Mouse (Mus musculus) neural tube, embryonic 11.5 days (tissue): ENCODE data around the gene Nrp1. TPM values are rescaled to one million over a fixed set of nuclear protein-coding genes. Genes with fewer than 3 reads are reported as not detected.

Source experiments
- ATAC-seq: fragments of 200-750 bp; cut with Nextera tagmentation; 2 replicates; pipeline ENCODE4 v1.8.0; 2017; ENCODE audit warnings: moderate number of reproducible peaks, mild to moderate bottlenecking, moderate TSS enrichment, moderate library complexity; ENCODE audit not compliant: insufficient read depth, low FRiP score, low TSS enrichment
- DNase-seq: peaks from one replicate; pipeline ENCODE4 v3.0.0-alpha.2; 2015; ENCODE audit warnings: low spot score
- H3K27ac ChIP-seq: fragments of 300-500 bp; sonication (generic); 2 replicates; pipeline ENCODE4 v1.5.1; 2014; ENCODE audit warnings: low read depth, mild to moderate bottlenecking, low read length
- H3K27me3 ChIP-seq: fragments of 300-500 bp; sonication (generic); 2 replicates; pipeline ENCODE4 v1.6.1; 2014; ENCODE audit warnings: mild to moderate bottlenecking, low read length, mixed read lengths; ENCODE audit not compliant: control insufficient read depth, insufficient read depth
- H3K36me3 ChIP-seq: fragments of 300-500 bp; sonication (generic); 2 replicates; pipeline ENCODE4 v1.6.1; 2014; ENCODE audit warnings: mild to moderate bottlenecking, low read length, moderate library complexity, mixed read lengths; ENCODE audit not compliant: control insufficient read depth, insufficient read depth
- H3K4me1 ChIP-seq: fragments of 300-500 bp; sonication (generic); 2 replicates; pipeline ENCODE4 v1.6.1; 2014; ENCODE audit warnings: low read length, mixed read lengths; ENCODE audit not compliant: control insufficient read depth, insufficient read depth
- H3K4me2 ChIP-seq: fragments of 300-500 bp; sonication (generic); 2 replicates; pipeline ENCODE4 v1.6.1; 2014; ENCODE audit warnings: low read depth, mild to moderate bottlenecking, moderate library complexity
- H3K4me3 ChIP-seq: fragments of 300-500 bp; sonication (generic); 2 replicates; pipeline ENCODE4 v1.5.1; 2014; ENCODE audit warnings: low read depth, low read length
- H3K9ac ChIP-seq: fragments of 300-500 bp; sonication (generic); 2 replicates; pipeline ENCODE4 v1.6.1; 2014; ENCODE audit warnings: mild to moderate bottlenecking, low read length
- H3K9me3 ChIP-seq: fragments of 300-500 bp; sonication (generic); 2 replicates; pipeline ENCODE4 v1.6.1; 2016; ENCODE audit warnings: low read length; ENCODE audit not compliant: control insufficient read depth
- WGBS: fragments of 180-500 bp; shearing (Covaris S2); extraction: QIAGEN DNeasy Blood & Tissue Kit; methylation state at CpG from one replicate; pipeline ENCODE4 v1.1.7; 2014; 5-methylcytosine and 5-hydroxymethylcytosine counted together
- polyA plus RNA-seq: library from polyadenylated mRNA; unstranded; fragments of >200 nt; fragmentation: Nextera tagmentation; extraction: Ambion mirVana; gene quantifications from 2 replicates; pipeline ENCODE4 v1.2.1, GENCODE M21; 2014

Nrp1 gene
- polyA plus RNA-seq, 1 experiment from 2014 or later = 84.3 TPM

DNA sequence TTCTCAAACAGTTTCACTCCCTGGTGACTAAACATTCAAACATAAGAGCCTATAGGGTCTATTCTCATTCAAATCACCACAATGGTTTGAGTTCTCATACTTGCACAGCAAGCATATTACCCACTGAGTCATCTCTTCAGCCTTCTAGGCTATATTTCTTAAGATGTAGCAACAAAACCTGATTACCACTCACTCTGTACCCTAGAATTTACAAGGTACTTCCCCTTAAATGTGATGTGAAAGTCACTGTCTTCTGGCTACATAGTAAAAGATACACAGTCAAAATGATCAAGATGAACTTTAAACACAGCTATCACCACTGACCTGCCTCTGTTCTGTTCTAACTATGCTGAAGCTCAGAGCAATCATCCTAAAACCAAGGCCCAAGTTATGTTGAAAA lies 7.2 kb upstream of the Nrp1 start:
- ATAC-seq (no peak), DNase-seq (no peak)
- no peaks in the 10 kb centered on the region for H3K4me1 ChIP-seq
- H3K36me3 ChIP-seq = no peaks in the 10 kb centered on the region
- no peaks in the 10 kb centered on the region for H3K27me3 ChIP-seq
- H3K9me3 ChIP-seq = no peaks in the 10 kb centered on the region
- H3K4me2 ChIP-seq = no peak overlapping the region
- H3K27ac ChIP-seq = no peak overlapping the region
- no peak overlapping the region for H3K4me3 ChIP-seq
- H3K9ac ChIP-seq = no peak overlapping the region

- ATAC-seq (no peak), DNase-seq (no peak)
- no peaks in the 10 kb centered on the region for H3K9me3 ChIP-seq
- peaks cover 4% of the 10 kb centered on the region; the same call in 1 of the 2 replicates for H3K4me1 ChIP-seq
- no peak overlapping the region for H3K4me3 ChIP-seq
- H3K36me3 ChIP-seq = no peaks in the 10 kb centered on the region
- WGBS = 86% methylated on average over 2 of the region's 2 CpGs
- no peak overlapping the region for H3K4me2 ChIP-seq
- no peak overlapping the region for H3K9ac ChIP-seq
- H3K27ac ChIP-seq = no peak overlapping the region
- no peaks in the 10 kb centered on the region for H3K27me3 ChIP-seq
These were observed 5.6 kb upstream of the Nrp1 start for GRCm38 (mm10) chr8:128352821-128353220.

- WGBS = 14% methylated on average over 1 of the region's 1 CpGs
- Histone ChIP-seq H3K36me3 (no peaks in the 10 kb centered on the region), H3K4me3 (no peak overlapping the region), H3K27ac (no peak overlapping the region), H3K9me3 (no peaks in the 10 kb centered on the region), H3K27me3 (no peaks in the 10 kb centered on the region), H3K9ac (no peak overlapping the region), H3K4me2 (no peak overlapping the region), H3K4me1 (peaks cover 9% of the 10 kb centered on the region; the same call in 1 of the 2 replicates)
- DNase-seq (no peak), ATAC-seq (no peak)
These were observed 4.4 kb upstream of the Nrp1 start for GRCm38 (mm10) chr8:128353999-128354398.

DNA sequence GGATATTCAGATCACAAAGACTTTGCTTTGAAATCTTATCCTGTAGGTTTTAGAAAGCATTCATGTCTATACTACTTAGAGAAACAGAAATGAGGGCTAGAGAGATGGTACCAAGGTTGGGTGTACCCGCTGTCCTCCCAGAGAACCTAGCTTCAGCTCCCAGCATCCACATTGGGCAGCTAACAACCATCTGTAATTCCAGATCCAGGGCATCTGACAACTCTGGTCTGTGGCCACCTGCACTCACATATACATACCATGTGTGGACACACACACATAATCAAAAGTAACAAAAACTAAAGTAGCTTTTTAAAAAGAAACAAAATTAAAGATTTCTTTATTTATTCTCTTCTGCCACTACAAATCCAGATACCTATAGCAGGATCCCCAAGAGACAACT lies 3.3 kb upstream of the Nrp1 start:
- Histone ChIP-seq H3K9me3 (no peaks in the 10 kb centered on the region), H3K4me1 (peaks cover 9% of the 10 kb centered on the region; the same call in 1 of the 2 replicates), H3K4me3 (no peak overlapping the region), H3K27ac (no peak overlapping the region), H3K27me3 (no peaks in the 10 kb centered on the region), H3K9ac (no peak overlapping the region), H3K4me2 (no peak overlapping the region), H3K36me3 (no peaks in the 10 kb centered on the region)
- WGBS = 91% methylated on average over 1 of the region's 1 CpGs
- no peak for DNase-seq
- no peak for ATAC-seq

DNA sequence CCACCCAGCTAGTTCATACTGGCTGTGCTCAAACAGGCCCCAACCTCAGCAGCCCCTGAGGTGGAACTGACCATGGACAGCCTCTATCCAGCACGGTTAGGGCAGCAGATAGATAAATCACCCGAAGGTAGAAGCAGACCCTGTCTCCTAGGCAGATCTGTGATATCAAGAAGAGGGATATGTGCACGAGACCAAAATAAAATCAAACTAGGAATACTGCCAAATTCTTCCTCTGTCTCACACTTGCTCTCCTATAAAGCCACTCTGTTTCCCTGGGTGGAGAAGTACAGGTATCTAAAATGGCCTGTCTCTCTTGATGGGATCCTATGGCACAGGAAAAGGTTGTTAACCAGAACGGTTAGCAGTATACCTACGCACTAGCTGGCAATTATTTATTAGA lies 2.2 kb upstream of the Nrp1 start:
- no peaks in the 10 kb centered on the region for H3K27me3 ChIP-seq
- 74% methylated on average over 5 of the region's 5 CpGs for WGBS
- H3K4me1 ChIP-seq = peaks cover 9% of the 10 kb centered on the region; the same call in 1 of the 2 replicates

DNA sequence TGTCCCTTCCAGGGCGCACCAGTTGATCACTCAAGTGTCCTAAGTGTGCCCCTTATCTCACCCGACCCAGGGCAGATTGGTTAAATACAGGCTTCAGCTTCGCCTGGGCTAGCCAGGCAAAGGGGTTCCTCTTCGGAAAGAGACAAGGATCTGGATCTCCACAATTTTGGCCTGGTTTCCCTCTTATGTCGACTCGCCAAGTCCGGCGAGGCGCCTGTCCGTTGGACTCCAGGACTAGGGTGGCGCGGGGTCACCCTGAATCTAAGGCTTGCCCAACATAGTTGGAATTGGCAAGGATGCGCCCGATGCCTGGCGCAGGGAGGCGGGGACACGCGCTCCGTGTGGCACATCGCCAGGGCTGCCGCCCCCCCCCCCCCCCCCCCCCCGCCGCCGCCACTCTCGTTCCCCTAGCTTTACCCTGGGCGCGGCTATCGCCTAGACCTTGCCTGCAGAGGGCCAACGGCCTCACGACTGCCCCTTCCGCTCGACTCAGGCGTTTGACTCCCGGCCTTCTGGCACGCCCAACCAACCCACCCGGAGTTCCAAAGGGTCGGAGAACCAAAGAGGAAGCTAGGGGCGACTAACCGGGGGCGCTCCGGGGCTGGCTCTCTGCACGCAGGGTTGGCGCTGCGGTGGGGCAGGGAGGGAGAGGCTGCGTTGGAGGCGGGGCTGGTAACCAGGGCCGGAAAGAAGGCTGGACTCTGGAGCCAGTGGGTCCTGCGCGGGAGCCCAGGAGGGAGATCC lies 1.4 kb upstream of the Nrp1 start:
- DNase-seq (peak; percentile 80), ATAC-seq (peak; percentile 68)
- H3K4me3 ChIP-seq = peak overlapping the region; percentile 71
- no peaks in the 10 kb centered on the region for H3K9me3 ChIP-seq
- 2% methylated on average over 41 of the region's 49 CpGs for WGBS
- H3K27me3 ChIP-seq = no peaks in the 10 kb centered on the region
- peak overlapping the region; percentile 98 for H3K4me2 ChIP-seq
- no peaks in the 10 kb centered on the region for H3K36me3 ChIP-seq
- H3K27ac ChIP-seq = peak overlapping the region; percentile 72; the same call in 1 of the 2 replicates
- peak overlapping the region; percentile 57 for H3K9ac ChIP-seq
- H3K4me1 ChIP-seq = peaks cover 13% of the 10 kb centered on the region; the same call in 1 of the 2 replicates

More for the DNA sequence above, 2.2 kb upstream of the Nrp1 start:
- no peak for DNase-seq
- Histone ChIP-seq H3K36me3 (no peaks in the 10 kb centered on the region), H3K9ac (no peak overlapping the region), H3K9me3 (no peaks in the 10 kb centered on the region), H3K27ac (no peak overlapping the region), H3K4me2 (no peak overlapping the region), H3K4me3 (no peak overlapping the region)
- ATAC-seq = no peak

- ATAC-seq (peak; percentile 28), DNase-seq (peak; percentile 81)
- Histone ChIP-seq H3K27me3 (no peaks in the 10 kb centered on the region), H3K9ac (peak overlapping the region; percentile 88), H3K4me2 (peak overlapping the region; percentile 98), H3K4me1 (peaks cover 13% of the 10 kb centered on the region; the same call in 1 of the 2 replicates), H3K36me3 (no peaks in the 10 kb centered on the region), H3K27ac (peak overlapping the region; percentile 90), H3K4me3 (peak overlapping the region; percentile 71), H3K9me3 (no peaks in the 10 kb centered on the region)
- under 1% methylated on average over 29 of the region's 29 CpGs for WGBS
These were observed 631 bp upstream of the Nrp1 start for GRCm38 (mm10) chr8:128357540-128358405.

DNA sequence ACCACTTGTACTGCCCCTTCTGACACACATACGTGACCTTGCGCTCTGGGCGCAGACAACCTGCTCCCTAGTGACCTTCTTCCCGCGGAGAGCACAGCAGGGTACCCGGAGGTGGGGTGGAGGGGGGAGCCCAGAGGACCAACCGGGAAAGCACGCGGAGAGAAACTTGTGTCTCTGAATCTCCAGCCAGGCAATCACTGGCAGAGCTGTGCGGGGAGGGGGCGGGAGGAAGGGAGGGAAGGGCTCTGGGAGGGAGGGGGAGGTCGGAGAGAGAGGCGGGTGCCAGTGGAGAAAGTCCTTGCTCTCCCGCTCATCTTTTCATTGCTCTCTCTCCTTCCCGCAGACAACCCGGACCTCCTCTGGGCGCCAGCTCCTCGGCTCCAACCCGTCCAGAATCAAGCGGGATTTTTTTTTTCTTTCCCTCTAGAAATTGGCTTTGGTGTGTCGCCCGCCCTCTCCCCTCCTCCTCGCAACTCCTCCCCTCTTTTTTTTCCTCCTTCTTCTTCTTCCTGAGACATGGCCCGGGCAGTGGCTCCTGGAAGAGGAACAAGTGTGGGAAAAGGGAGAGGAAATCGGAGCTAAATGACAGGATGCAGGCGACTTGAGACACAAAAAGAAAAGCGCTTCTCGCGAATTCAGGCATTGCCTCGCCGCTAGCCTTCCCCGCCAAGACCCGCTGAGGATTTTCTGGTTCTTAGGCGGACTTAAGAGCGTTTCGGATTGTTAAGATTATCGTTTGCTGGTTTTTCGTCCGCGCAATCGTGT lies 534 bp downstream of the Nrp1 start:
- H3K4me3 ChIP-seq = peak overlapping the region; percentile 71
- H3K9ac ChIP-seq = peak overlapping the region; percentile 88
- H3K36me3 ChIP-seq = no peaks in the 10 kb centered on the region
- H3K9me3 ChIP-seq = no peaks in the 10 kb centered on the region
- WGBS = under 1% methylated on average over 40 of the region's 41 CpGs
- peak; percentile 5; the same call in 1 of the 2 replicates for ATAC-seq
- peaks cover 13% of the 10 kb centered on the region; the same call in 1 of the 2 replicates for H3K4me1 ChIP-seq
- no peaks in the 10 kb centered on the region for H3K27me3 ChIP-seq
- DNase-seq = peak; percentile 76
- peak overlapping the region; percentile 90 for H3K27ac ChIP-seq
- peak overlapping the region; percentile 98 for H3K4me2 ChIP-seq
